Mouse (Mus musculus) testis, adult 2 months (tissue): ENCODE measurements around the gene Gm3250.

Experiments used
- CTCF ChIP-seq: fragments of 200-500 bp; IDR thresholded peaks from 2 replicates; pipeline ENCODE4 v1.5.1; 2012; ENCODE audit warnings: low read depth, mild to moderate bottlenecking, inconsistent platforms, low read length, moderate library complexity; ENCODE audit not compliant: control insufficient read depth, insufficient read depth, insufficient replicate concordance
- POLR2A ChIP-seq: fragments of 200-500 bp; IDR thresholded peaks from 2 replicates; pipeline ENCODE4 v1.6.1; 2012; ENCODE audit warnings: low read depth, mild to moderate bottlenecking, inconsistent platforms, low read length, moderate library complexity; ENCODE audit not compliant: control insufficient read depth

DNA sequence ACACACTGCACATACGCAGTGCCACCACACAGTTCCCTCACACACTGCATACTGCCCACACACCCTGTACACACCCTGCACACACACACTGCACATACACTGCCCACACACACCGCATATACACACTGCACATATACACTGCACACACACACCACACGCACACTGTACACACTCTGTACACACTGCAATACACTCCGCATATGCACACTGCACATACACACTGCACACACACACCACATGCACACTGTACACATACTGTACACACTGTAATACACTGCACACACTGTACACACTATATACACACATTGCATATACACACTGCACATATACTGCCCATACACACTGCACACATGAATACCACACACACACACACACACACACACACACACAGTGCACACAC is 36.2 kb upstream of the Gm3250 start:
- TF ChIP-seq CTCF (no peak), POLR2A (no peak)
